Mouse (Mus musculus) gastrocnemius, postnatal 25 days (tissue): ENCODE results near the gene Rnf187. TPM values are rescaled to one million over a fixed set of nuclear protein-coding genes. Genes with fewer than 3 reads are reported as not detected.

Experiments used
- DNase-seq: peaks from one replicate; pipeline ENCODE4 v3.0.0; 2022
- total RNA-seq, 2 experiments: library from RNA; stranded (reverse); gene quantifications; 1 replicate in 1 of 2; 2 replicates in 1 of 2; pipeline ENCODE4 v1.2.3; 2021

The Rnf187 gene
- total RNA-seq, 2 experiments from 2014 or later = 99.3 to 105 TPM

GRCm38 (mm10) chr11:58947798-58948528, 9.2 kb upstream of the Rnf187 start:
- DNase-seq = no peak

DNA sequence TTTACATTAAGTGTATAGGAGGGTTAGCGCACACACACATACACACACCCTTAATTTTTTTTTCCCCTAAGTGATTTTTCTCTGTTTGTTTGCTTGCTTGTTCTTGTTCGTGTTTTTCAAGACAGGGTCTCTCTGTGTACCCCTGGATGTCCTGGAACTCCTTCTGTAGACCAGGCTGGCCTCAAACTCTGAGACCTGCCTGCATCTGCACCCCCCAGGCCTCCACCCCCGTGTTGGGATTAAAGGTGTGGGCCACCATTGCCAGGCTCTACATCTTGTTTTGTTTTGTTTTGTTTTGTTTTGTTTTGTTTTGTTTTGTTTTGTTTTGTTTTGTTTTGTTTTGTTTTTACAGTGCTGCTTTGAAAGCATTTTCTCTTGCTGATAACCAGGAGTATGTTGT, 8.6 kb upstream of the Rnf187 start:
- DNase-seq = no peak

- DNase-seq = no peak
These were observed 5.4 kb upstream of the Rnf187 start for GRCm38 (mm10) chr11:58944136-58944535.

- no peak for DNase-seq
These were observed 348 bp upstream of the Rnf187 start for GRCm38 (mm10) chr11:58939088-58939439.

GRCm38 (mm10) chr11:58937909-58938308, 807 bp downstream of the Rnf187 start:
- no peak for DNase-seq

DNA sequence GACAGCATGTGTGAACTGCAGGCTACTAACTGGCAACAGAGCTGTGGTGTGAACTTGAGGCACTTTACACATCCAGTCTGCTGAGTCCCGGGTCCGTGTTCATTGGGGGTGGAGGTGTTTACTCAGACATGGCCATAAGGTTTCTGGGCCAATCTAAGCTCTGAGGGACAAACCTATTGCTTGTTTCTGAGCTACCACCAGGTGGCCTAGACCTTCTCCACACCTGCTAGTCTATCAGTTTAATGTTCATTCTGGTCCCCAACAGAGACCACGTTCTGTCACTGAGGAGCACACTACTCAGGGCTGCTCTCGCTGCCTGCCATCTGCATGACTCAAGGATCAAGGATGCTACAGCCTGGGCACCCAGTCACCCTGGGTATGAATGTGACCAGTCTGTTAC, 7.1 kb downstream of the Rnf187 start:
- DNase-seq = no peak

DNA sequence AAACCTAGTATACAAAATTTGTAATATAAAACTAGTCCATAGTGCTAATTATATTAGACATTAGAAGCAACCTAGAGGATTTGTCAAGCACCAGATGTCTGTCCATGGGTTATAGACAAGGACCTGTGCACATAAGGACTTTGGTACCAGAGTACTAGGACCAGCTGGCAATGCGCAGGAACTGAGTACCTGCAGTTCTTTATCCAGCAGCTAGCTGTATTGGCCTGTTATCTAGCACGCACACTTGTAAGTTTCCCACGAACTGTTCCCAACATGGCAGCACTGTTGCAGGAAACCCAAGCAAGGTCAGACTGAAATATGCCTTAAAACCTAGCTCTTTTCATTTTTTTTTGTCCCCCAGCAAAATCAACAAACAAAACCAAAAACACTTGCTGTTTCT, 8.5 kb downstream of the Rnf187 start:
- no peak for DNase-seq

DNA sequence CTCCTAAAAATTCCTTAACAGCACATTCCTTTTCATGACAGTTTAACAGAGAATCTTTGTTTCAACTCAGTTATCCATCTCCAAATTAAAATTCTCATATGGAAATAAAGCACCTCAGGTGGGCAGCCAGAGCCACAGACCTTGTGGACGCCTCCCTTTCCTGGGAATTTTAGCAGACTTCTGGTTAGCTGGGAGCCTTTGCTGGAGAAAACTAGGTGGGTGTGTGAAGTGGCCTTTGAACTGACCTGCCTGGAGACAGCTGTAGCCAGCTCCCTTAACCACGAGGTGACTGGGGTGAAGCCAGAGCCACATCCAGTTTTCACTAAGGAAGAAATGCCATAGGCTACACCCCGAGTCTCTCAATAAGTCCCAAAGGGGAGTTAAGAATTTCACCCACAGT, 9.1 kb downstream of the Rnf187 start:
- DNase-seq = no peak

DNA sequence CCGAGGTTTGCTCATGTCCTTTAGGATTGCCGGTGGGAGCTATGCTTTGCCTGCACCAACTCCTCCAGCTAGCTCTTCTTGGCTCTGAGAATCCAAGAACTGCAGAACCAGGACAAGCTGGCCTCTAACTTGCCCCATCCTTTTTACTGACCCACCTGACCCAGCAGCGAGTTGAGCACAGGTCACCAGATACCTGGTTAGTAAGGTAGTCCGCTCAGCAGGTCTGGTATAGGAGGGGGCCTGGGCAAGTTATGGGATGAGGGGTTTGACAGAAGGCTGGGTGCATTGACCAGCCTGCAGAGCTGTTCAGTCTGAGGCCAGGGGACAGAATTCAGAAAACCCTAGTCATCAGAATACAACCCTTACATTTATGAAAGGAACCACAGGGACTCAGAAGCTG, 9.7 kb downstream of the Rnf187 start:
- no peak for DNase-seq

DNA sequence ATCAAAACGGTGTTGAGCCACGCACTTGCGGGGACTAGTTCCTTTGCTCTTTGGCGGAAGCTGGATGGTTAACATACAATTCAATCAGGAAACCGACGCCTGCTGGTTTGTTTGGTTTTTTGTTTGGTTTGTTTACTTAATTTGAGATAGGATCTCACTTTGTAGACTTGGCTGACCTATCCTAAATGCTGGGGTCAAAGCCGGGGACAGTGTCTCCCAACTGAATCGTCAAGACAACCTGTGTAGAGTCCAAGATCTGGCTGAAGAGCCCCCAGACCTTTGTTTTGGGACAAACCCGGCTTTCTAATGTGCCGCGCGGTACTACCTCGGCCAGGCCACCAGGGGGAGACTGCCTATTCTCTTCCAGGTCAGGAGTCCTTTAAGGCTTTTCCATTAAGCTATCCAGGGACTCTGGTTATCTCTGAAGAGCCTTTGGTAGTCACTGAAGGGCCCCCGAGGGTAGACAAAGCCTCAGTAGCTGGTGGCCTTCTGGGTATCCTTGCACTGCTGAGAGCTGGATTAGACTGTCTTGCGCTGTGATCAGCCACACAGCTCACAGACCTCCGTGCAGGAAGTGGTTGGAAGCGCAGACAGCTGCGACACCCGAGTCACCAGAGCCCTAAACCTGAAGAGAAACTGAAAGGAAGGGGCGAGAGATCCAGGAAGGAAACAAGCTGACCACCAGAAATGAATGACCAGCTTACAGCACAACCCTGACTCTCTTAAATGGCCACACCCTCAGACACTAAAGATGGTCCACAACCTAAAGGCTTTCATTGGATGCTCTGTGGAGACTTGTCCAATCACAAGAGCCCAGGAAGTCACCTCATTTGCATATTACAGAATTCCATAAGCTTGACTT, 10.7 kb downstream of the Rnf187 start:
- peak; percentile 40 for DNase-seq

DNA sequence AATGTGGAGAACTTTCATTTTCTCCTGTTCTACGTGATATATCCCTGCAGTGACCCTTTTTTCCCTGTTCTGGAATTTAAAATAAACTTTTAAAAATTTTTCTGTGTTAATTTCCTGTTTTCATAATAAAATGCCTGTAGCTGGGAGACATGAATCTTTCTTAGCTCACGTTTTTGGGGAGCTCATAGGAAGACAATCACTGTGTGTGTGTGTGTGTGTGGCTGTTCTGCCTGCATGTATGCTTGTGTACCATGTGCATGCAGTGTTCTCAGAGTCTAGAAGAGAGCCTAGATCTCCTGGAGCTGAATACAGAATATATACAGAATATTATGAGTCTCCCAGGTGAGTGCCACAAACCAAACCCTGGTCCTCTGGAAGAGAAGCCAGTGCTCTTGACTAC, 11.7 kb downstream of the Rnf187 start:
- DNase-seq = no peak

- DNase-seq = no peak
These were observed 12.1 kb downstream of the Rnf187 start for GRCm38 (mm10) chr11:58926651-58927050.

GRCm38 (mm10) chr11:58922420-58922819, 16.3 kb downstream of the Rnf187 start:
- DNase-seq = no peak

GRCm38 (mm10) chr11:58918759-58919158, 20.0 kb downstream of the Rnf187 start:
- no peak for DNase-seq

DNA sequence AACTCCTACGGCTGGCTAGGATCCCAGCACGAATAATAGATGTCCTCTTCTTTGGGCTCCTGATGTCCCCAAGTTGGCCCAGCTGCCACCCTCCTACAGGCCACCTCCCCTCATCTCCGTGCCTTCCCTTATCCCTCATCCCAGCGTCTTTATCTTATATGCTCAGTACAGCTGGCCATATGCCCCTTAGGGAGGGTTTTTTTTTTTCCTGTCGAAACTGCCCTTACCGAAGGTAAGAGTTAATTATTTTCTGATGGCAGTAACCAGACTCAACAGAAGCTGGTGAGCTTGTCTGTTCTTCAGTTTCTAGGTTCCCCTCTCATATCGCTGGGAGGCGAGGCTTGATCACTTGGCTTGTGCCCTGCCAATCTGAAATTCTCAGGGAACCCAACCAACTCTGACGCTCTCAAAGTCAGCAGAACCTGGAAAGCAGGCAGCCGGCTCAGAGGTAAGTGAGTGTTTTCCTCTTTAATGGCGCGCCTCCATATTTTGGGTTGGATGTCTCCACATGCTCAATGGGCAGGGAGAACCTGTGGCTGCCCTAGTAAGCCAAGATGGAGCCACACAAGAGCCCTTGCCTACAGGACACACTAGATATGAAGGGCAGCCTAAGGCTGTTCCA, 20.9 kb downstream of the Rnf187 start, which contains the start of gene Btnl10:
Gene Btnl10, plus strand, starts transcription at position 164 of the 622 bp plus-strand sequence.
- DNase-seq = no peak

DNA sequence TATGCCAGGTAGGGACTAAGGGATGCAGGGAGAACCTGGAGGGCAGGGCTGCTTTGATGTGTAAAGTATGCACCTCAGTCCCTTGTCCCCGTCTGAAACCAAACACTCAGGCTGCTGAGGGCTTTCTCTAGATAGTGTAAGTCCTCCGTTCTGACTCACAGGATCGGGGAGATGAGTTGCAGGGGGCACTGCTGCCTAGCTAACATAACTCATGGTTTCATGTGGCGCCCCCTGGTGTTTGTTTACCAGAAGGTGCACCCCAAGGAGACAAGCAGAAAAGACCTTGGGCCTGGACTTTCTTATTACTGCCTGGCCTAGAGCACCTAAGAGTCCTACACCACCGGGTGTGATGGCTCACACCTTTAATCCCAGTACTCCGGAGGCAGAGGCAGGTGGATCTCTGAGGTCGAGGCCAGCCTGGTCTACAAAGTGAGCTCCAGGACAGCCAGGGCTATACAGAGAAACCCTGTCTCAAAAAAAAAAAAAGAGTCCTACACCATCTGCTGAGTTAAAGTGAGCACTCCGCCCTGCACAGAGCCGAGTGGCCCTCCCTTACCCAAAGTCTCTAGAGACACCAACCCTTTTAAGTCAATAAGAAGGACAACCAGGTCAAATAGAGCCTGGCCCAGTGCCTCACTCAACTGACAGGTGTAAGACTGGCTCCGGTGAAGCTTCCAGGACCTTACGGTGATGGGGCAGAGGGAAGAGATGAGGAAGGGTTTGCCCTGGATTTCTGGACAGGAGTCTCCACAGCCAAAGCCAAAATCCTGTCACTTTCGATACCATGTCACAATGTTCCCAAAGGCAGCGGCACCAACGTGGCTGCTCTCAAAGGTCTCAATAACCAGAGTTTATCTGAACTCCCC, 21.6 kb downstream of the Rnf187 start:
- no peak for DNase-seq

GRCm38 (mm10) chr11:58914461-58915028, 24.2 kb downstream of the Rnf187 start:
- DNase-seq = no peak

DNA sequence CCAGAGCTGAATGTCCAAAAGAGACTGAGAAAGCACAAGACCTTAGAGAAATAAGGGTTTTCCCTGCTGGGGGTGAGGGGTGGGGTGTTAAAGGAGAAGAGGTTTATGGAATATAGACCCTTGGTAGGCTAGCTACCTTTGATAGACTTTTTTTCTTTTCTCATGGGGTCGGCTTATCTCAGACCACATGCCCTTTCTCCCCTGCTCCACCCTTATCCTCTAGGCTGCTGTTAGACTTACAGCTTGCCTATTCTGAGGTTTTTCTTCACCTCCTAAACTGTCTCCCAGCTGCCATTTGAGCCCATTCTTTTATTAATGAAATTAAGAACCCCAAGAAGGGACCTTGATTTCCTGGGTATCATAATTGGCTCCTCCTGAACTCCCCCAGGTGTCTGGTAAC, 24.9 kb downstream of the Rnf187 start:
- no peak for DNase-seq

DNA sequence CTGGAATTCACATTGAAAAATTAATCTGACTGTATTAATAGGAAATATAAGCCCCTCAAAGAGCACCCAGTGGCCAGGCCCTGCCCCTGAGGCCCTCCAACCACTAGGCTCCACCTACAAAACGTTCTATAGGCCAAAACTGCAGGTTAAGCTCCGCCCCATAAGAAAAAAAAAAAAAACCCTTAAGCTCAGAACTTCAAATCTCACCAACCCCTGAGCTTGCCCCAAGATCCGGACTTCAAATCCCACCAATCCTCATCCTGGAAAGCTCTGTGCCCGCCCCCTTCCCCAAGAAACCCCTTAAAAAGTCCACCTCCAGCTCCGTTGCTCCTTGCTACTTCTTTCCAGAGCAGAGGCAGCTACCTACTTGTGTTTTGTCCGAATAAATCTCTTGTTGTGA, 33.9 kb downstream of the Rnf187 start:
- no peak for DNase-seq

DNA sequence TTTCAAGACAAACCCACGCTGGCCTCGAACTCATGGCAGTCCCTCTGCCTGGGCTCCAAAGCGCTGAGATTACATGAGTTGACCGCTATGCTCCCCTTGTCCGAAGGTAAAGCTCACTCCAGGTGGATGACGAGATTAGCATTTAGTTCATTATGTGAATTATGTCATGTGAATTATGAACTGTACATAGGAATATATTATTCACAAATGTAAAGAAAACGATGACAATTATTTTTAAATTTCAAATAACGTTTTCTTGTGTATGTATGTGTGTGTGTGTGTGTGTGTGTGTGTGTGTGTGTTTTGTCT, 34.4 kb downstream of the Rnf187 start:
- no peak for DNase-seq

- DNase-seq = peak; percentile 97
These were observed 35.0 kb downstream of the Rnf187 start, which contains the start of gene Zfp39 for GRCm38 (mm10) chr11:58903511-58904409. Gene Zfp39 (minus strand): TSS chr11:58904225.
